Mouse (Mus musculus) heart, embryonic 13.5 days (tissue): ENCODE data around the gene Il17a. TPM values are rescaled to one million over a fixed set of nuclear protein-coding genes. Genes with fewer than 3 reads are reported as not detected.

Experiments
- ATAC-seq: fragments of 200-750 bp; cut with Nextera tagmentation; 2 replicates; pipeline ENCODE4 v1.8.0; 2017; ENCODE audit warnings: moderate TSS enrichment; ENCODE audit not compliant: insufficient number of reproducible peaks, low FRiP score, low TSS enrichment; ENCODE audit errors: extremely low read depth
- H3K27ac ChIP-seq: fragments of 300-500 bp; sonication (generic); replicated peaks from 2 replicates; pipeline ENCODE4 v1.5.1; 2015; ENCODE audit warnings: moderate library complexity, mild to moderate bottlenecking, inconsistent platforms
- H3K27me3 ChIP-seq: fragments of 300-500 bp; sonication (generic); replicated peaks from 2 replicates; pipeline ENCODE4 v1.6.1; 2015; ENCODE audit warnings: mild to moderate bottlenecking, inconsistent platforms
- H3K36me3 ChIP-seq: fragments of 300-500 bp; sonication (generic); 2 replicates; pipeline ENCODE4 v1.6.1; 2015; ENCODE audit warnings: mild to moderate bottlenecking, inconsistent platforms
- H3K4me1 ChIP-seq: fragments of 300-500 bp; sonication (generic); 2 replicates; pipeline ENCODE4 v1.6.1; 2015; ENCODE audit warnings: inconsistent platforms
- H3K4me2 ChIP-seq: fragments of 300-500 bp; sonication (generic); 2 replicates; pipeline ENCODE4 v1.6.1; 2015; ENCODE audit warnings: inconsistent platforms, mild to moderate bottlenecking, moderate library complexity
- H3K4me3 ChIP-seq: fragments of 300-500 bp; sonication (generic); 2 replicates; pipeline ENCODE4 v1.5.1; 2015; ENCODE audit warnings: moderate library complexity, mild to moderate bottlenecking, inconsistent platforms
- H3K9ac ChIP-seq: fragments of 300-500 bp; sonication (generic); 2 replicates; pipeline ENCODE4 v1.6.1; 2015; ENCODE audit warnings: inconsistent platforms, mild to moderate bottlenecking, moderate library complexity
- H3K9me3 ChIP-seq: fragments of 300-500 bp; sonication (generic); 2 replicates; pipeline ENCODE4 v1.6.1; 2016; ENCODE audit warnings: inconsistent platforms
- WGBS: fragments of 180-500 bp; shearing (Covaris S2); methylation state at CpG from one replicate; pipeline ENCODE4 v1.1.7; 2015; ENCODE audit warnings: mixed read lengths; 5-methylcytosine and 5-hydroxymethylcytosine counted together
- polyA plus RNA-seq: library from polyadenylated mRNA; unstranded; fragments of >200 nt; fragmentation: Nextera tagmentation; extraction: Ambion mirVana; gene quantifications from 2 replicates; pipeline ENCODE4 v1.2.1, GENCODE M21; 2015

The Il17a gene
- not detected in 2 replicates for polyA plus RNA-seq

GRCm38 (mm10) chr1:20730903-20731302 lies at the start of gene Il17a:
Gene Il17a, plus strand, starts transcription at chr1:20730905.
- 80% methylated on average over 10 of the region's 10 CpGs for WGBS
- H3K27me3 ChIP-seq, result no peaks in the 10 kb centered on the region
- H3K9me3 ChIP-seq, result no peaks in the 10 kb centered on the region
- no peak within 1 kb of the TSS for H3K9ac ChIP-seq
- H3K4me3 ChIP-seq, result no peak within 1 kb of the TSS
- no peaks in the 10 kb centered on the region for H3K4me1 ChIP-seq
- no peaks in the 10 kb centered on the region for H3K36me3 ChIP-seq
- no peak within 1 kb of the TSS for H3K27ac ChIP-seq
- no peak for ATAC-seq
- no peak within 1 kb of the TSS for H3K4me2 ChIP-seq

DNA sequence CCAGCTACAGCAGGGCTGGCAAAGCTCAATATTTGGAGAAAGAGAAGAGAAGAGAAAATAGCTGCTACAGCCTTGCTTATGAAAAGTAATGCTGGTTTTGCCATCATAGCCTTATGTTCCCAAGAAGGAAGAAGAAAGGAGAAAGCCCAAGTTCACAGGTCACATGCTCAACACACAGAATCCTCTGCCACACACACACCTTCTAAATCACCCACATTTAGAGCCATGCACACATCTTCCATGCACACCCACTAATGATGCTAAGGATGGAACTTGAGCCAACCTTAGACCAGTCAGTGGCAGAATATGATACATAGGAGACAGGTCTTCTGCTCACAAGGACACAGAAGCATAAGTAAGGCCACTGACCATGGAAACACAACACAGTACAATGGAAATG lies 47.9 kb upstream of the Il17a start:
- no peak for ATAC-seq
- H3K4me1 ChIP-seq, result no peaks in the 10 kb centered on the region
- H3K27me3 ChIP-seq, result no peaks in the 10 kb centered on the region
- H3K4me3 ChIP-seq, result no peak overlapping the region
- H3K9ac ChIP-seq, result no peak overlapping the region
- H3K27ac ChIP-seq, result no peak overlapping the region
- no peaks in the 10 kb centered on the region for H3K9me3 ChIP-seq
- H3K36me3 ChIP-seq, result no peaks in the 10 kb centered on the region
- no peak overlapping the region for H3K4me2 ChIP-seq

- WGBS, result 83% methylated on average over 5 of the region's 5 CpGs
- Histone ChIP-seq H3K4me3 (no peak overlapping the region), H3K4me2 (no peak overlapping the region), H3K27ac (no peak overlapping the region), H3K9me3 (no peaks in the 10 kb centered on the region), H3K36me3 (no peaks in the 10 kb centered on the region), H3K4me1 (no peaks in the 10 kb centered on the region), H3K9ac (no peak overlapping the region), H3K27me3 (no peaks in the 10 kb centered on the region)
- no peak for ATAC-seq
These were observed 47.3 kb upstream of the Il17a start for GRCm38 (mm10) chr1:20683386-20683785.

DNA sequence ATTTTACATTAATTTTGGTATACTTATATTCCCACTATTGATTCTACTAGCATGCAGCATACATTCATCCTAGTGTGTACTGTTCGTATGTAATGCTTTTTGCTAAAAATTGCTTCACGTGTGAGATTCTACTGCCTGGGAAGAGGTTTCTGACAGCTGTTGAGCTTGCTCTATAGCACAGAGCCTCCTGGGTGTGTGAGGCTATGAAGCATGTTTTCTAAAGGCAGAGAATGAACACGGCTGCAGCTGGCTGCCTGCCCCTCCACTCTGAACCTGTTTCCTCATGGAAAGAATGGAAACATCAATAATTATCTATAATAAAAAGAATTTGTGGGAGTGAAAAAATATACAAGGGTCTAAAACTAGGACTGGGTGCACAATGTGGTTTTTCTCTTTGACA lies 46.9 kb upstream of the Il17a start:
- H3K4me3 ChIP-seq, result no peak overlapping the region
- WGBS, result 65% methylated on average over 3 of the region's 3 CpGs
- H3K36me3 ChIP-seq, result no peaks in the 10 kb centered on the region
- no peak overlapping the region for H3K4me2 ChIP-seq
- no peaks in the 10 kb centered on the region for H3K27me3 ChIP-seq
- no peak overlapping the region for H3K27ac ChIP-seq
- no peak overlapping the region for H3K9ac ChIP-seq
- H3K4me1 ChIP-seq, result no peaks in the 10 kb centered on the region
- ATAC-seq, result no peak
- H3K9me3 ChIP-seq, result no peaks in the 10 kb centered on the region

DNA sequence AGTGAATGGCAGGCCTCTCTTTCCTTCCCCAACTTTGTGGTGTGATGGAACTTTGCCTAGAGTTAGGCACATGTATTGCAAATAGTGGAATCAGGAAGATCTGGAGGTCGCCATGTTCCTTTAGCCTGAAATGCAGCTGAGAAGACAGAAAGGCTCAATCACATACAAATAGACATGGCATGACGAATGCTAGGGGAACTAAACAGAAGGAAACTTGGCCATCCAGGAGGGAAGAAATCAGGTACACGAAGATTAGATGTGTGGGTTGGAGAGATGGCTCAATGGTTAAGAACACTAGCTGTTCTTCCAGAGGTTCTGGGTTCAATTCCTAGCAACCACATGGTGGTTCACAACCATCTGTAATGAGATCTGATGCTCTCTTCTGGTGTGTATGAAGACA lies 46.3 kb upstream of the Il17a start:
- Histone ChIP-seq H3K4me2 (no peak overlapping the region), H3K27ac (no peak overlapping the region), H3K9me3 (no peaks in the 10 kb centered on the region), H3K4me1 (no peaks in the 10 kb centered on the region), H3K27me3 (no peaks in the 10 kb centered on the region), H3K9ac (no peak overlapping the region), H3K4me3 (no peak overlapping the region), H3K36me3 (no peaks in the 10 kb centered on the region)
- no peak for ATAC-seq
- 67% methylated on average over 3 of the region's 3 CpGs for WGBS

DNA sequence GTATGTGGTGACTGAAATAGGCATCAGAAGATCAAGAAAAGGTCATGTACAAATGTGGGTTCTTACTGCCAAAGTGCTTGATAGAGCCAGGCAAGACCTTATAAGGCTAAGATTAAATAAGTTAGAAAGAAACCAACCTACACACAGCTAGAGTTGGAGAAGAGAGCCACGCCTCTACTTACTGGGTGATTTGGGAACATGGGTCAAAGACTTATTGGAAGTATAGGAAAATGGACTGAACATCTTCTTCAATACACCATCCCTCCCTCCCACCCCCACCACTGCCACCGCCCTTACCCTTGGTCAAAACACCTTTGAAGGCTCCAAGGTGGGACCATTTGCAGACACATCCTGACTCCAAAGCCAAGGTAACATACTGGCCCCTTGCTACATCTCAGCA lies 45.3 kb upstream of the Il17a start:
- Histone ChIP-seq H3K4me3 (no peak overlapping the region), H3K27ac (no peak overlapping the region), H3K9me3 (no peaks in the 10 kb centered on the region), H3K27me3 (no peaks in the 10 kb centered on the region), H3K9ac (no peak overlapping the region), H3K4me2 (no peak overlapping the region), H3K4me1 (no peaks in the 10 kb centered on the region), H3K36me3 (no peaks in the 10 kb centered on the region)
- no peak for ATAC-seq
- 75% methylated on average over 2 of the region's 2 CpGs for WGBS

- no peak overlapping the region for H3K9ac ChIP-seq
- WGBS, result 80% methylated on average over 4 of the region's 4 CpGs
These were observed 44.8 kb upstream of the Il17a start for GRCm38 (mm10) chr1:20685907-20686306.

GRCm38 (mm10) chr1:20691336-20691735 lies 39.4 kb upstream of the Il17a start:
- 84% methylated on average over 8 of the region's 8 CpGs for WGBS
- no peaks in the 10 kb centered on the region for H3K9me3 ChIP-seq
- no peak overlapping the region for H3K4me3 ChIP-seq
- no peak overlapping the region for H3K9ac ChIP-seq
- H3K27ac ChIP-seq, result no peak overlapping the region
- H3K4me1 ChIP-seq, result no peaks in the 10 kb centered on the region
- H3K4me2 ChIP-seq, result no peak overlapping the region
- no peaks in the 10 kb centered on the region for H3K27me3 ChIP-seq
- no peak for ATAC-seq
- H3K36me3 ChIP-seq, result no peaks in the 10 kb centered on the region

More at GRCm38 (mm10) chr1:20685907-20686306, 44.8 kb upstream of the Il17a start:
- Histone ChIP-seq H3K9me3 (no peaks in the 10 kb centered on the region), H3K27ac (no peak overlapping the region), H3K4me3 (no peak overlapping the region), H3K4me1 (no peaks in the 10 kb centered on the region), H3K27me3 (no peaks in the 10 kb centered on the region), H3K36me3 (no peaks in the 10 kb centered on the region), H3K4me2 (no peak overlapping the region)
- no peak for ATAC-seq

DNA sequence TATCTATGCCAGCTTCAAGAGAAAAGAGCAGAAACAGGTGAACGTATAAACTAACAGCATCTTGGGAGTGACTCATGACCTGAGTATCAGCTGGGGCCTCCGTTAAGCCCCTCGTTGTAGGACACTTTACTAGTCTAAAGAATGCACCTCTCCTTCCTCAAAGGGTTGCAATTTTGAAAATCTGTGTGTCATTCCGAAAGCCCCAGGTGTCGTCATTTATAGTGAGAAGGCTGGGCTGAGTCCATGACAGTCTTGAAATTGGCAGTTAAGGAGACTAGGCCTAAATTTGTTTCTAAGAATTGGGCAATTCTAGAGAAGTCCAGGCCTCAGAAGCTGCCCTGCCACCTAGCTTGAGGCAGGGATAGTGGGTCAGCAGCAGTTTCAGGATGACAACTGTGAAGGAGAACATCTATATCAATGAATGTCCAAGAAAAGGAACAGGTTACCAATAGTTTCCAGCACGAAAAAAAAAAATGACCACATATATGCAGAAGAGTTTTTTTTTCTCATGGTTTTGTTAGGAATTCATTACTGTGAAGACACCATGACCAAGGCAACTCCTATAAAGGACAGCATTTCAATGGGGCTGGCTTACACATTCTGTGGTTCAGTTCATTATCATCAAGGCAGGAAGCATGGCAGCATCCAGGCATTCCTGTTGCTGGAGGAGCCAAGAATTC lies 36.9 kb upstream of the Il17a start:
- Histone ChIP-seq H3K4me3 (no peak overlapping the region), H3K27ac (no peak overlapping the region), H3K9me3 (no peaks in the 10 kb centered on the region), H3K36me3 (no peaks in the 10 kb centered on the region), H3K4me2 (no peak overlapping the region), H3K27me3 (no peaks in the 10 kb centered on the region), H3K9ac (no peak overlapping the region), H3K4me1 (no peaks in the 10 kb centered on the region)
- ATAC-seq, result no peak
- 79% methylated on average over 6 of the region's 6 CpGs for WGBS

DNA sequence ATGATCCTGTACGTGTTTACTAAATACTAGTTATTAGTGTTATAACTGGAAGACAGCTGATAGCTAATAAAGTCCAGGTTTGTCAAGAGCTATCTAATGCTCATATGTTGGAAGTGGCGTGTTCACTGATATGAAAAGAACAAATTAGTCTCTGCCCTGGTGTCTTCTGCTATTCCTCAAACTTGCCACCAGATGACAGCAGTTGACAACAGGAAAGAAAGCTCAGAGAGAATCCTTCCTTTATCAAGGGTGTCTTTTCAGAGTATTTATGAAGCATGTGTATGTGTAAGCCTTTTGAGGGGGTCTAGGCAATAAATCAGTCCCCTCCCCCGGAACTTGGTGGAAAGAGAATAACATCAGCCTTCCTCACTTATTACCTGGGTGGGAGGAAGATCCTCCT lies 30.7 kb upstream of the Il17a start:
- H3K27me3 ChIP-seq, result no peaks in the 10 kb centered on the region
- H3K9me3 ChIP-seq, result peaks cover 4% of the 10 kb centered on the region; the same call in 1 of the 2 replicates
- H3K4me3 ChIP-seq, result no peak overlapping the region
- 56% methylated on average over 3 of the region's 3 CpGs for WGBS
- H3K9ac ChIP-seq, result no peak overlapping the region
- H3K4me2 ChIP-seq, result no peak overlapping the region
- H3K36me3 ChIP-seq, result no peaks in the 10 kb centered on the region
- no peak overlapping the region for H3K27ac ChIP-seq
- ATAC-seq, result no peak
- H3K4me1 ChIP-seq, result no peaks in the 10 kb centered on the region

DNA sequence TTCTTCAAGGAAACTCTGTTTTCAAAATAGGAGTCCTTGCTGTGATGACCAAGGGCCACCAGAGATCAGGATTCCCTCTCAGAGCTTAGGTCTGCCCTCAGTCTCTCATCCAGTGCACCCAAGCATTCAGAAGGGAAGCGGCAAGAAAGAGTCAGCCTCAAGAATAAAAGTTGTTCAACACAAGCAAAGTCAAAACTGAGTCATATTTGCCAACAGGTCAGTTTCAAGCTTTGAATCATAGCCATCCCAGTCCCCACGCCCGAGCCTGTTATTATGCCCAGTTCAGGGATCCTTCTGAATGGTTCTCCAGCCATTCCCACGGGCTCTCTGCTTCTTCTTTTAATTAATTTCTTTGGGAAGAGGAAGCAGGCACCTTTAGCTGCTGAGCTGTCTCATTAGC lies 5.9 kb downstream of the Il17a start:
- 68% methylated on average over 4 of the region's 4 CpGs for WGBS
- H3K4me1 ChIP-seq, result no peaks in the 10 kb centered on the region
- no peak overlapping the region for H3K9ac ChIP-seq
- H3K27ac ChIP-seq, result no peak overlapping the region
- H3K4me3 ChIP-seq, result no peak overlapping the region
- no peaks in the 10 kb centered on the region for H3K36me3 ChIP-seq
- H3K9me3 ChIP-seq, result no peaks in the 10 kb centered on the region
- H3K4me2 ChIP-seq, result no peak overlapping the region
- 0 out of 2 replicates have a peak, but pooled peaks cover 2% of the 10 kb centered on the region for H3K27me3 ChIP-seq
- no peak for ATAC-seq

GRCm38 (mm10) chr1:20738483-20738882 lies 7.8 kb downstream of the Il17a start:
- H3K4me2 ChIP-seq, result no peak overlapping the region
- ATAC-seq, result no peak
- no peaks in the 10 kb centered on the region for H3K4me1 ChIP-seq
- H3K36me3 ChIP-seq, result no peaks in the 10 kb centered on the region
- no peak overlapping the region for H3K9ac ChIP-seq
- no peak overlapping the region for H3K4me3 ChIP-seq
- no peak overlapping the region for H3K27ac ChIP-seq
- H3K27me3 ChIP-seq, result 0 out of 2 replicates have a peak, but pooled peaks cover 2% of the 10 kb centered on the region
- WGBS, result 83% methylated on average over 2 of the region's 2 CpGs
- no peaks in the 10 kb centered on the region for H3K9me3 ChIP-seq
